Mouse (Mus musculus) embryonic facial prominence, embryonic 11.5 days (tissue): Measurements from ENCODE around the gene Mdga2. TPM values are rescaled to one million over a fixed set of nuclear protein-coding genes. Genes with fewer than 3 reads are reported as not detected.

Experiments used
- ATAC-seq: fragments of 200-750 bp; cut with Nextera tagmentation; replicated peaks from 2 replicates; pipeline ENCODE4 v1.8.0; 2017; ENCODE audit warnings: low read depth; ENCODE audit not compliant: insufficient number of reproducible peaks, low FRiP score, low TSS enrichment
- DNase-seq: peaks from one replicate; pipeline ENCODE4 v3.0.0-alpha.2; 2015; ENCODE audit warnings: low spot score
- H3K27ac ChIP-seq: fragments of 300-500 bp; sonication (generic); replicated peaks from 2 replicates; pipeline ENCODE4 v1.5.1; 2014; ENCODE audit warnings: mild to moderate bottlenecking, low read depth, low read length, control low read depth
- H3K27me3 ChIP-seq: fragments of 300-500 bp; sonication (generic); 2 replicates; pipeline ENCODE4 v1.6.1; 2014; ENCODE audit warnings: mild to moderate bottlenecking, low read length, moderate library complexity, mixed read lengths; ENCODE audit not compliant: control insufficient read depth, insufficient read depth
- H3K36me3 ChIP-seq: fragments of 300-500 bp; sonication (generic); replicated peaks from 2 replicates; pipeline ENCODE4 v1.6.1; 2014; ENCODE audit warnings: low read depth, mild to moderate bottlenecking, low read length, moderate library complexity, mixed read lengths; ENCODE audit not compliant: control insufficient read depth, insufficient read depth
- H3K4me1 ChIP-seq: fragments of 300-500 bp; sonication (generic); 2 replicates; pipeline ENCODE4 v1.6.1; 2014; ENCODE audit warnings: low read length, mixed read lengths; ENCODE audit not compliant: control insufficient read depth, insufficient read depth
- H3K4me2 ChIP-seq: fragments of 300-500 bp; sonication (generic); 2 replicates; pipeline ENCODE4 v1.6.1; 2014; ENCODE audit warnings: low read depth, mild to moderate bottlenecking, control low read depth, low read length, moderate library complexity
- H3K4me3 ChIP-seq: fragments of 300-500 bp; sonication (generic); 2 replicates; pipeline ENCODE4 v1.5.1; 2014; ENCODE audit warnings: low read depth, low read length, control low read depth
- H3K9ac ChIP-seq: fragments of 300-500 bp; sonication (generic); replicated peaks from 2 replicates; pipeline ENCODE4 v1.6.1; 2014; ENCODE audit warnings: mild to moderate bottlenecking, control low read depth, low read length
- H3K9me3 ChIP-seq: fragments of 300-500 bp; sonication (generic); replicated peaks from 2 replicates; pipeline ENCODE4 v1.6.1; 2016; ENCODE audit warnings: mild to moderate bottlenecking, low read length, inconsistent platforms, mixed read lengths; ENCODE audit not compliant: control insufficient read depth
- WGBS: fragments of 180-500 bp; shearing (Covaris S2); extraction: QIAGEN DNeasy Blood & Tissue Kit; methylation state at CpG from one replicate; pipeline ENCODE4 v1.1.7; 2014; 5-methylcytosine and 5-hydroxymethylcytosine counted together
- polyA plus RNA-seq: library from polyadenylated mRNA; unstranded; fragments of >200 nt; fragmentation: Nextera tagmentation; extraction: Ambion mirVana; gene quantifications from 2 replicates; pipeline ENCODE4 v1.2.1, GENCODE M21; 2014

Gene Mdga2
- polyA plus RNA-seq: 1.6 and 2.0 TPM in 2 replicates

GRCm38 (mm10) chr12:67222221-67223025, at the start of gene Mdga2:
Mdga2 (minus strand) TSS chr12:67222549.
- Histone ChIP-seq H3K27ac (no peak within 1 kb of the TSS), H3K4me2 (peak within 1 kb of the TSS; percentile 99), H3K9ac (peak within 1 kb of the TSS; percentile 68), H3K9me3 (no peaks in the 10 kb centered on the region), H3K4me1 (no peaks in the 10 kb centered on the region; the same call in 1 of the 2 replicates), H3K36me3 (no peaks in the 10 kb centered on the region), H3K27me3 (peaks cover 6% of the 10 kb centered on the region), H3K4me3 (peak within 1 kb of the TSS; percentile 65)
- WGBS: under 1% methylated on average over 57 of the region's 61 CpGs
- ATAC-seq: peak; percentile 66
- DNase-seq: peak; percentile 59

- DNase-seq (peak; percentile 74), ATAC-seq (no peak)
- Histone ChIP-seq H3K4me3 (no peak overlapping the region), H3K9ac (no peak overlapping the region), H3K4me2 (no peak overlapping the region), H3K36me3 (no peaks in the 10 kb centered on the region), H3K4me1 (no peaks in the 10 kb centered on the region), H3K27me3 (no peaks in the 10 kb centered on the region), H3K9me3 (no peaks in the 10 kb centered on the region), H3K27ac (no peak overlapping the region)
- 75% methylated on average over 1 of the region's 1 CpGs for WGBS
These were observed 45.1 kb upstream of the Mdga2 start for GRCm38 (mm10) chr12:67267409-67267808.

- H3K27ac ChIP-seq: no peak overlapping the region
- H3K4me3 ChIP-seq: no peak overlapping the region
- 38% methylated on average over 1 of the region's 1 CpGs for WGBS
- H3K4me1 ChIP-seq: no peaks in the 10 kb centered on the region; the same call in 1 of the 2 replicates
- no peaks in the 10 kb centered on the region for H3K36me3 ChIP-seq
- no peak overlapping the region for H3K4me2 ChIP-seq
- H3K9ac ChIP-seq: no peak overlapping the region
- no peak for DNase-seq
- no peaks in the 10 kb centered on the region for H3K9me3 ChIP-seq
- peaks cover 6% of the 10 kb centered on the region for H3K27me3 ChIP-seq
- ATAC-seq: no peak
These were observed 1.2 kb upstream of the Mdga2 start for GRCm38 (mm10) chr12:67223530-67223929.

- ATAC-seq (peak; percentile 71), DNase-seq (peak; percentile 59)
- H3K36me3 ChIP-seq: no peaks in the 10 kb centered on the region
- H3K27me3 ChIP-seq: peaks cover 6% of the 10 kb centered on the region
- H3K4me2 ChIP-seq: peak overlapping the region; percentile 99
- H3K27ac ChIP-seq: no peak overlapping the region
- peak overlapping the region; percentile 65 for H3K4me3 ChIP-seq
- under 1% methylated on average over 75 of the region's 78 CpGs for WGBS
- no peaks in the 10 kb centered on the region for H3K9me3 ChIP-seq
- peak overlapping the region; percentile 68 for H3K9ac ChIP-seq
- no peaks in the 10 kb centered on the region; the same call in 1 of the 2 replicates for H3K4me1 ChIP-seq
These were observed 774 bp downstream of the Mdga2 start for GRCm38 (mm10) chr12:67221329-67222220.

GRCm38 (mm10) chr12:67220641-67221231, 1.6 kb downstream of the Mdga2 start:
- H3K4me3 ChIP-seq: peak overlapping the region; percentile 65
- H3K9ac ChIP-seq: peak overlapping the region; percentile 34; the same call in 1 of the 2 replicates
- ATAC-seq (peak; percentile 20; the same call in 1 of the 2 replicates), DNase-seq (peak; percentile 33)
- under 1% methylated on average over 37 of the region's 43 CpGs for WGBS
- no peaks in the 10 kb centered on the region for H3K9me3 ChIP-seq
- H3K4me1 ChIP-seq: no peaks in the 10 kb centered on the region; the same call in 1 of the 2 replicates
- peak overlapping the region; percentile 99 for H3K4me2 ChIP-seq
- H3K27ac ChIP-seq: no peak overlapping the region
- peaks cover 6% of the 10 kb centered on the region for H3K27me3 ChIP-seq
- H3K36me3 ChIP-seq: no peaks in the 10 kb centered on the region

- H3K4me1 ChIP-seq: no peaks in the 10 kb centered on the region; the same call in 1 of the 2 replicates
- peak overlapping the region; percentile 65 for H3K4me3 ChIP-seq
- H3K36me3 ChIP-seq: no peaks in the 10 kb centered on the region
- no peaks in the 10 kb centered on the region for H3K9me3 ChIP-seq
- H3K27ac ChIP-seq: no peak overlapping the region
- peaks cover 6% of the 10 kb centered on the region for H3K27me3 ChIP-seq
- WGBS: 2% methylated on average over 6 of the region's 6 CpGs
- no peak overlapping the region for H3K9ac ChIP-seq
- DNase-seq: no peak
- no peak for ATAC-seq
- H3K4me2 ChIP-seq: peak overlapping the region; percentile 99
These were observed 2.3 kb downstream of the Mdga2 start for GRCm38 (mm10) chr12:67220041-67220440.

GRCm38 (mm10) chr12:67219564-67219963, 2.8 kb downstream of the Mdga2 start:
- Histone ChIP-seq H3K4me3 (no peak overlapping the region), H3K27ac (no peak overlapping the region), H3K36me3 (no peaks in the 10 kb centered on the region), H3K4me2 (no peak overlapping the region), H3K9ac (no peak overlapping the region), H3K4me1 (no peaks in the 10 kb centered on the region; the same call in 1 of the 2 replicates), H3K27me3 (peaks cover 6% of the 10 kb centered on the region), H3K9me3 (no peaks in the 10 kb centered on the region)
- DNase-seq: no peak
- no peak for ATAC-seq
- WGBS: 22% methylated on average over 5 of the region's 5 CpGs
